Mouse (Mus musculus): ENCODE results near the gene Tmem104.
A peak's percentile ranks its signal among the peaks of the same experiment; 100 is the strongest.

Tmem104 gene

DNA sequence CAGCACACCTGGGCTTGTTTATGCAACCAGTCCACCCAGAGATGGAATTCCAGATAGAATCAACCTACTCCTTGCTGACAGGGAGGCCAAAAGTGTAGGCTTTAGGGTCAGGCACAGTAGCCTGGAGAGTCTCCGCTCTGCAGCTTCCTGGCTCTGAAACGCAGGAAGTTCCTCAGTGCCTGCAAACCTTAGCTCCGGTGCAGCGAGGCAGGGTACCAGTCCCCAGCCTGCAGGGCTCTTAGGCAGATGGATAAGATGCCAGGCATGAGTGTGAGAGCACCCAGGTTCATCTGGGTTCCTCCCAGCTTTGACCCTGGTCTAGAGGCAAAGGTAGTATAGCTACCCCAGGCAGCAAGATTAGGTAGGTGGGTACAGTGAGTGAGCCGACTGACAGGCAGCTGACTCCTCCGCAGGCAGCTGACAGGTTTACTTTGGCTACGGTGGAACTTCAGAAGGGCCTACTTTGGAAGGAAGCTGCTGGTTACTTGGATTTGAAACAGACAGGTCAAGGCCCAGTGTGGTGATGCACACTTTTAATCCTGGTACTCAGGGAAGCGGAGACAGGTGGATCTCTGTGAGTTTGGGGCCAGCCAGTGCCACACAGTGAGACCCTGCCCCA is 19.5 kb upstream of the Tmem104 start:
- DNase-seq: no peak

DNA sequence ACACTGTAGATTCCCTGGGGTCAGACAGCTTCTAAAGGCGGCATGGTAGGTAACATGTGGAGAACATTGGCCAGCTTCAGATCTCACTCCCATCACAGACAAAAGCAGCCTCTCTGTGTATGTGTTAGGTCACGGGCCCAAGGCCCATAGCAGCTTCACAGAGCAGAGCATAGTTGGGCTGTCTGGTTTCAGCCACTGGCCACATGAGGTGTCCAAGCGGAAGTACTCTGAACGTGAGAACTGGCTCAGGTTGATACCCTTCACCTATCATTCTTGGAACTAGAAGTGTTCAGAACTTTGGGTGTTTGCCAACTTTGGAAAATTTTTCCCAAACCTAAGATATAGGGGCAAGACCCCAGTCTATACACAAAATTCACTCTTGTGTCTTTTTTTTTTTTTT is 17.9 kb upstream of the Tmem104 start:
- no peak for DNase-seq

DNA sequence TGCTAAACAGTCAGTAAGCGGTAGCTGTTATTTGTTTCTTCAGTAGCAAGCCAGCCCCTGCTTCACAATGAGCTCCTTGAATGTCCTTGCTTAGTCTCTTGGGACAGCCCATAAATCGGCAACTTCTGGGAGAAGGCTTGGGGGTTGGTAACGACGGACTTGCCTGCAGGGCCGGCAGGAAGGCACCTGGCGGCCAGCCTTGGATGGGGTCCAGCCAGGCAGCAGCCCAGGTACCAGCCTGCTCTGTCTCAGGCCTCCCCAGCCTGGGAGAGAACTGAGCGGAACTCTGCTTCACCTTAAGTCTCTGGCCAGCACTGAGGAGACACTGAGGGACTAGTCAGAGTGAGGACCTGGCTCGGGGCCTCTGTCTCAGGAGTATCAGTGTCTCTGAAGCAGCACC is 16.2 kb upstream of the Tmem104 start:
- peak; percentile 81 for DNase-seq

DNA sequence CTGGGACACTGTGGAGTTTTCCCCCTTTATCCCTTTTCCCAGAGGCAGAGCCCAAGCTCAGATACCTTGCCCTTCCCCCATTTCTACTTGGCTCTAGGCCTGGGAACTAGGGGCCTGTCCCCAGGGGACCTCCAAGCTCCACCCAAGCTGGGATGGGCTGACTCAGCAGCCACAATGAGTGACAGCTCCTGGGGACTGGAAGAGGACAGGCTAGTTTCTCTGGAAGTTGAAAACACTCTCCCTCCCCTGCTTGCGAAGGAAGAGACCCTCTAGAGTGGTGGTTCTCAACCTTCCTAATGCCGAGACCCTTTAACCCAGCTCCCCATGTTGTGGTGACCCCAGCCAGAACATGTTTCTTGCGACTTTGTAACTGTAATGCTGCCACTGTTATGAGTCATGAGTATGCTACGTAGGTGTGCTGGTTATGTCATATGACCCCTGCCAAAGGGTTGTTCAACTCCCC is 14.4 kb upstream of the Tmem104 start:
- peak; percentile 85 for DNase-seq

DNA sequence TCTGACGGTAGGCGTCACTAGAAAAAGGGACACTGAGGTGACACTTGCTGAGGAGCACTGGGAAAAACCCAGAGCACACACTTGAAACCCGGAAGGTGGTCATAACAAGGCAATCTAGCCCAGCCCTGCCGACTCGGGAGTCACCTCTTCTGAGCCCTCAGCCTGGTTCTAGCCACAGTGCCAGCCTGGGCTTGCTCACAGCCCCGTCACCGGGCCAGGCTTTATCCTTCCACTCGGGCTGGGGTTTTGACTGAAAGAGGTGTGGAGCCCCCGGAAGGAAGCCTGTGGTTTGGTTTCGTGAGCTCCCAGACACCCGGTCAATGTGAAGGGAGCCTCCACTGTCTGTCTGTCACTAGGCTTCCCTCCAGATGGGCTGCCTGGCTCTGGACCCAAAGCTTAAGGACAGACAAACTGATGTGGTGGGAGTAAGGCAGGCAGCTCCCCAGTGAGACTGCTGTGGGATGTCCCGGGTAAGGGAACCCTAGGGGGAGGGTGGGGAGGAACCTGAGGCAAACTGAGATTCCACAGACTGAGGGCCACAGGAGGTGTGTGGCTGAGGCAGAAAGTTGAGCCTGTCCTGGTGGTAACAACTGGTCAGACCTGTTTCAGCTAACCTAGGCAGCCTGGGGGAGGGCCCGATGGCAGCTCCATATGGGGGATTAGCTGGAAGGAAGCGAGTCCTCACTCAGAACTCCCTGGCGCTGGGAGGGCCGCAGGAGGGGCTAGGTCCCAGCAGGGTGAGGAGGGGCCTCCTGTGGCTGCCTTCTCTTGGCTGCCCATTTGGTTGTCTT is 13.5 kb upstream of the Tmem104 start:
- peak; percentile 49 for DNase-seq

DNA sequence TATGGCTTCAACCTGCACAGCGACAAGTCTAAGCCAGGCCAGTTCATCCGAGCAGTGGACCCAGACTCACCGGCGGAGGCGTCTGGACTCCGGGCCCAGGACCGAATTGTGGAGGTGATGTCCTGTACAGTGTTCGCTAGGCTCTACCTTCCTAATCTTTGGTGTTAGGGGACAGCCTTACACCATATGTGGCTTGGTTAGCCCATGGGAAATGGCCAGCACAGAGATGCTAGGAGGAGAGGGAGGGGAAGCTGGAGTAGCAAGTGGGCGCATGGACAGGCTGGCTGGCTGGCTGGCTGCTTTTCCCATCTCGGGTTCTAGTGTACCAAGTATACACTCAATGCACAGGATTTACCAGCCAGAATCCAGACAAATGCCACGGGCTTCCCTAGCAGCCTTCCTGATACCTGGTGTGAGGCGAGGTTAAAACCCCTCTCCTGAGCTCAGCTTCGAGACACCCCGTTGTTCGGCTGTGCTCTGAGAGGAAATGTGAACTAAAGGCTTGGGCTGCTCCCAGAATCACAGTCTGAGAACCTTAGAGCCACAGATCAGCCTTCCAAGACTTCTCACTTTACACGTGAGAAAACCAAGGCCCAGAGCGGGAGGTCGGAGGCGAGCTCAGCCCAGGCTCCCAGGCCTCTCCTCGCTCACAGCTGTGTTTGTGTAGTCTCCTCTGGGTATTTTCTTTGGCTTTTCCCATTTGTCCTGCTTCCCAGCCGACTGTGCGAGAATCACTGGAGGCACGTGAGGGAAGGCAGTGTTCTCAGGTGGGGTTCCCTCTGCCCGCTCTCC is 10.7 kb upstream of the Tmem104 start:
- no peak for DNase-seq

DNA sequence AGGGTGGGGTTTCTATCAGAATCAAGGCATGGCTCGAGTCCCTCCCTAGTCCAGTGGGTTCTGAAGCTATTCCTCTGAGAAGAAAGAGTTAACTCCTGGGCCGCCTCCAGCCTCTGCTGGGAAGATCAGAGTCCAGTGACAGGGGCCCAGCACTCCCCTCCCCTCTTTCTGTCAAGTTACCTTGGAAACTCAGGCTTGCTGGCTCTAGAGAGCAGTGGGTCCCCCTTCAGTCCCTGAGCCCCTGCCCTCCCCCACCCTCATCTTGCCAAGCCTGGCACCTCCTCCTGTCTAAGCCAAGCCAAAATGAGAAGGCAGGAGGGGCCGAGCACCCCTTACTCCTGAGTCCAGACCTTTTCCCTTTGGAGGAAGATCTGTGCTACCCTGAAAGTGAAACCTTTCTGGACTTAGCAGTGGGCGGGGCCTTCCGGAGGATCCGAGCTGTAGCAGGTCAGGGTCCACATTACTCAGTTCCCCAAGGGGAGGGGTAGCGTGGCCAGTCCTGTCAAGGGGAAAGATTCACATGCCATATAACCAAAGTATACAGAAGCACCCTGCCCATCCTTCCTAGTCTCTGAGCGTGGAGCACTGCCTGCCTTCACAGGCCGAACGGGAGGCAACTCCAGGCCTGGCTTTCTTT is 9.6 kb upstream of the Tmem104 start:
- peak; percentile 90 for DNase-seq

DNA sequence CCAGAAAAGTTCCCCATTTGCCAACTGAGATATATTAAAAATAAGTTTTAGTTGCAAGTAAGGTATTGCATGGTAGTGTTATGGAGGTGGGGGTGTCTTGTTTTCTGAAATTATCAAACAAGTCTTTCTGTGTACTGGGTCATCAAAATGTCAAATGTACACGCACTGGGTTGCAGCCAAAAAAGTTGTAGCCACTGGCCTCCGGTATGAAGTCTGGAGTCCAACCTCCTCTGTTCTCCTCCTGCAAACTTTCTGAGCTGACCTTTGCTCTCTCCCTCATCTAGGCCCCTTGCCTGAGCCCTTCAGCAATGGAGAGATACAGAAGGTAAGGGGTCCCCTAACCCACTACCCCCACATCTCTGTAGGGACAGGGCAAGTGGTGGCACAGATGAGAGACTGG is 8.5 kb upstream of the Tmem104 start:
- DNase-seq: peak; percentile 91

DNA sequence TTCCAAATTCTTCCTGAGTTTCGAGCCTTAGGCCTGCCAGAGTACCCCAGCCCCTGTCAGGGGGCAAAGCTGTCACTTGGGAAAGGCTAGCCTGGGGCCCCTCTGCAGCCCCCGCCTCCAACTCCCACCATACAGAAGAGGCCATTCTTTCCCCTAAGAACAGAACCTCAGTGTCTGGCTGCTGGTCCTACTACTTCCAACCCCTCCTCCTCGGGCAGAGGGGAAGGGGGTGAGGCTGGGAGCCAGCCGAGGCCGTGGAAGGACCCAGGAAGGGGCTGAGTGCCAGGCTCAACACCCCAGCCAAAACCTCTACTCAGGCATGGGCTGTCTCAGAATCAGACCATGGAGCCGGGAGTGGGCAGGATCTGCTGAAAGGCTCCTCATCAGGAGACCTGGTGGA is 8.1 kb upstream of the Tmem104 start:
- DNase-seq: no peak

DNA sequence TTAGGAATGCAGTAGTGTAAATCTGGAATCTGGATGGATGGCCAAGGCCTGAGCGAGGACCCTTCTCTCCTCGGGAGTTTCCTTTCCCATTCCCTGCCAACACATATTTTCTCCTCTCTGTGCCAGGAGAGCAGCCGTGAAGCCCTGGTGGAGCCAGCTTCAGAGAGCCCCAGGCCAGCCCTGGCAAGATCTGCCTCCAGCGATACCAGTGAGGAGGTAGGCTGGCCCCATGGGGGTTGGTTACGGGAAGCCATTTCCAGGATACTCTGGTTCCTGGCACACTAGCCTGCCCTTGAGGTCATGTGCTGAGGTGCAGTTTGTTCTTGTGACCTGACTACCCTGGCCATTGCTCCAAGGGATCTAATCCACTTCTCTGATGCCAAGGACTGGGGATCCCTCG is 7.4 kb upstream of the Tmem104 start:
- peak; percentile 90 for DNase-seq

DNA sequence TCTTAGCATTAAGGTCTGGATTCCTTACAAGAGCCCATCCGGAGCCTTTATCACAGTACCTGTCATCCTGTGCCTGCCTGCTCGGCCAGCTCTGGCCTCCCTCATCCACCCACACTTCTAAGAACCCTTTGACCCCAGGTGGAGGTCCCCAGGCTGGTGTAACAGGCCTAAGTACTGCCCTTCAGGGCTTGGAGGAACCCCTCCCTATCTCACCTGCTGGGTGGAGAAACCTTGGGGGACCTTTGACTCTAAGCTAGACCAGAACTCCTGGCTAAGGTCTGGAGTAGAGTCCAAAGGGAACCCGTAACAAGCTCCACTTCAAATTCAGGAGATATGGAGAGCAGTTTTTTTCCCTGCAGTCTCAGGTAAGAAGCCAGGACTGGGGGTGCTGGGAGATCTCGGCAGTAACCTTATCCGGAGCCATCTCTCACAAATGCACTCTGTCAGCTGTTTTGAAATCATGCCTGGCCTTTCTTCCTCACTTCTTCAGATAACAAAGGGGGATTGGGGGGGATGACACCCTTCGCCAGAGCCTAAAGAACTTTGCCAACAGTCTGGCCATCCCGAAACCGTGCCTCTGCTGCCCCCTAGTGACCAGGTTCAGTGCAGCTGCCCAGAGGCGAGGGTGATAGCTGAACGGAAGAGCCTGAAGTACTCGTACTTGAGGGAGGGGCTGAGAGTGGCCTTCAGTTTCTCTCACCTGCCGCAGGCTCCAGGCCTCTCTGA is 5.2 kb upstream of the Tmem104 start:
- peak; percentile 89 for DNase-seq

DNA sequence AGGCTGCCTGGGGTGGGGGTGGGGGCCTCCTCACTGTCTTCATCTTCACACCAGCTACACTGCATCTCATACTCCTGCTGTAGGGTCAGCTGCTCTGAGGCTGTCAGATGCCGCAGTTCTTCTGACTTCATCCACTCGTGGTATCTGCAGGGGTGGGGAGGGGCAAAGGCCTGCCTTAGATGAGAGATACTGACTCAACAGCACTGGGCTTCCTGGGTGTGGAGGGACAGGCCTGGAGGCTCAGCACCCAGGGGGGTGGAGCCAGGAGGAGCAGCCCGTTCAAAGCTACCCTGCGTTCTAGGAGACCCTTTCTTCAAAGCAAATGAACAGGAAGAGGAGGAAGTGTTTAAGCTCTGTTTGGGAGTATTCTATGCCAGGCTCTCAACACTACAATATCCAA is 2.3 kb upstream of the Tmem104 start:
- no peak for DNase-seq

DNA sequence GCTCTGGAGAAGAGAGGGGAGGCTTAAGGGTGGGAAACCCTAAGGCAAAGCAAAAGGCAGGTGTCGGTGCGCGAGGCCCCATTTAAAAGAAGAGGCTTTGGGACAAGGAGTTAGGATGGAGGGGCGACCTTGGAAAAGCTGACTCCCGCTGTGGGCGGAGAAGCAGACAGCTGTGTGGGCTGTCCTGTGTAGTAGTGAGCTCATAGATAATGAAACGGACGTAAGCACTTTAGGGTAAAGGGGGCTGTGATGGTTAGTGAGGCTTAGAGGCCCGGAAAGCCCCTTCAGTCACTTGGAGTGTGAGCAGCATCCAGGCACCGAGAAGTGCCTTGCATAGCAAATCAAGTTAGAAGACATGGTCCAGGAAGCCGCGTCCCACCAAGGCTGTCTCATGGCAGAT is 406 bp downstream of the Tmem104 start, which contains the start of gene Nat9:
Gene Nat9 (minus strand): TSS at position 167 of the 400 bp plus-strand sequence.
- DNase-seq: no peak

DNA sequence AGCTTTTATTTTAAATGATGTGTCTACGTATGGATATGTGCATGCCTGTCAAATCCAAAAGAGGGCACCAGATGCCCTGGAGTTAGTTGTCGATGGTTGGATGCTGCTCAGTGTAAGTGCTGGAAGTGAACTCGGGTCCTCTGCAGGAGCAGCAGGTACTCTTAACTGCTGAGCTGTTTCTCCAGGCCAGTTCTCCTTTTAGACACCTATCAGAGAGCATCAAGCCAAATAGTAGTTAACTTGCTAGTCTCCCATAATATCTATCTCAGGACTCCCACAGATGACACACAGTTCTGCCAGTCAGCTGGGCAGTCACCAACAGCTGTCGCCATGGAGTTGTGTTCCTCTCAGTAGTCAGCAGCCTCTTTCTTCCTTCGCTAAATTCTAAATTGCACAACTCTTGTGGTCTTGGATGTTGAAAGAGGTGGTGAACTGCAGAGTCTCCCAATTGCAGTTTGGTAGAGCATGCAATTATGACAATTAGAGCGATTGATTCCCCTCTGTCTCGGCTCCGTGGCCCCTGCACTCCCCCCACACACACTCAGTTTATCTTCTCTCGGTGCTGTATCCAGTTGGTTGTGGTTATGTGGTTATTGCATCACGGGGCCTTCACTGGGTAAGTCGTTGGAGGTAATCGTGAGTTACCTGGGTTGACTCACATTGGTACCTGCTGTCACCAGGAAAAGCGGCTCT is 1.4 kb downstream of the Tmem104 start:
- DNase-seq: no peak

DNA sequence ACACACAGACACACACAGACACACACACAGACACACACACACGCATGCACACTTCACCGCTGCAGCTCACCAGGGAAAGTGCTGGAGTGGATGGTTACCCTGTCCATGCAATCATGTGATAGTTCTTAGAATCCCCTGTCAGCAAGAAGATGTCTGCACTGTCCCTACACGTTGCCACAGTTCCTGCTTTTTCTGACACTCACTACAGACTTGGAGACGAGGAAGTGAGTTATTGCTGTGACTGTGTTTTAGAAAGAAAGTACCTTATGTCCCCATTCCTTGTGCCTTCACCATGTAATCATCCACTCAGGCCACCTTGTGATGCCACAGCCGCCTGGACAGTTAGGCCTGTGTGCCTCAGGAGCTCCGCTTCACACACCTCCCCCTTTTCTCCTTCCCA is 2.0 kb downstream of the Tmem104 start:
- no peak for DNase-seq

DNA sequence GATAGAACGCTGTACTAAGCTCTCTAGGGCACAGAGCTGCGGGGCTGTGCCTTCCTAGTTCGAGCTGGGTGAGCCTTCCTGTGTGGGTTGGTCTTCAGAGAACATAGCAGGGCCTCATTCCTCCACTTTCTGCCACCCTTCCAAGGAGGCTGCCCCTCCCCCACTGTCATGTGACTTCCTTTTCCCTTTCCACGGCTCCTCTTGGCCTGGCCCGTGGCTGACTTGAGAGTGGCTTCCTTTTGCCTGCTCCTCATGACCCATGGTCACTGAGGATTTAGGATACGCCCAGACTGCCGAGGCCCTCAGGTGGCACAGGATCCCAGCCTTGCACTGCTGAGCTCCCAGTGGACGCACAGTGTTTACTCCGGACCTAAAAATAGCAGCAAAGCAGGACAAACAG is 4.9 kb downstream of the Tmem104 start:
- DNase-seq: peak; percentile 67

DNA sequence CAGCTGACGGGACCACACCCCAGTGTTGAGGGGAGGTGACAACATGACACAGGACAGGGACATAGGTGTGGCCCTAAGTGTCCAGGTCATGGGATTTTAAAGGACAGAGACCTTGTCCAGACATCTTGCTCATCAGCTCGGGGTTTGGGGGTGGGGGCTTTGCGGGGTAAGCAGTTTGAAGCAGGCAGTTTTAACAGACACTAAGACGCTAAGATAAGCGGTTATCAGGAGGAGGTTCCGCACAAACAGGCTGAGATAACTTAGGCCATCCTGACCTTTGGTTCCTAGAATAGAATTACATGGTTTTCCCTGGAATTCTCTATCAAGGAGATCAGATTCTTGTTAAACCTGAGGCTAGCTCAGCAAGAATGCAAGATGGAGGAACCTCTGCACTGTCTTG is 7.4 kb downstream of the Tmem104 start:
- no peak for DNase-seq

DNA sequence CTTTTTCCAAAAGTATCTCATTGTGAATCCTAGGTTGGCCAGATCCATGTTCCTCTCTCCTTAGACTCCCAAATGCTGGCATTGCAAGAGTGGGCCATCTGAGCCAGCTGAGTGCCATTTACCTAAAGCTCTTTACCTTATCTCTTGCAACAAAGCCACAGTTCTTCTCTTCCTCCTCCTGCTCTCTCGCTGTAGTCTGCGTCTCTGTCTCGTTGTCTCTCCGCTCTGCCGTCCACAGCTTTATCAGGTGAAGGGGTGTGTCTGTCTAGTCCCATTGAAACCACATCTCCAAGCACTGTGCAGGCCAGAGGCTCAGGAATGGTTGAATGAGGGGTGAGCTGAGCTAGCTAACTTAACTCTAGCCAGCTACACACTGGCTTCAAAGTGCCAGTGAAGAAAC is 8.6 kb downstream of the Tmem104 start:
- no peak for DNase-seq

DNA sequence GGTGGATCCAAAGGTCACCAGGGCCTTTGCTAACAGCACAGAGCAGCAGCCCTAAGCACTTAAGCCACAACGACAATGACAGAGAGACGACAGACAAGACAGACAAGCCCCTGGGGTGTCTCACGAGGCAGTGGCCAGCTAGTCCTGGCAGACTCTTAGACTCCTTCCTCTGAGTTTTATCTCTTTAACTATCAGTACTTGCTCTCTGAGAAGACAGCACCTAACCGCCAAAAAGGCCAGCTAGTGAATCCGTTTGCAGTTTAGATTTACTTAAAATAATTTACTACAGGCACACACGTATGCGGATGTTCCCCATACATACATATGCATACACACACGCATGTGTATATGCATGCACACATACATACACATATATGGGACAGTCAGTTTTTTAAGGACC is 10.3 kb downstream of the Tmem104 start:
- DNase-seq: no peak

DNA sequence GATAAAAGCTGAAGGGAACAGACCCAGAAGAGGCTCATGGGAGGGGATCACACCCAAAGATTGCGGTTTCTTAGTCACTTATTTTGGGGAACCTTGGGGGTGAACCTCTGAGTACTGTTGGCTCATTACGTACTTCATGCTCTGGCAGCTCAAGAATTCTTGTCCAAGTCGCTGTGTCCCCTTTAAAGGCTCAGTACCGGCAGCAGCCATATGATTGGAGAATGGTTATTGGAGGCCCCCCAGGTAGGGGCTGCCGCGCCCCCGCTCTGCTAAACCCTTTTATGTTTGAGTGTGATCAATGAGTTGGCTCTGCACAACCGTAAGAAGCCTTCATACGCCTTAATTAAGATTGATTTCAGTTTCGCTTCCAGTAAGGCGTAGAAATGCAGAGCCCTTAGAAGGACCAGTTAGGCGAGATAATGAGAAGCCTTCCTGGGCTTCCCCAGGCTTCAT is 11.7 kb downstream of the Tmem104 start:
- DNase-seq: no peak

DNA sequence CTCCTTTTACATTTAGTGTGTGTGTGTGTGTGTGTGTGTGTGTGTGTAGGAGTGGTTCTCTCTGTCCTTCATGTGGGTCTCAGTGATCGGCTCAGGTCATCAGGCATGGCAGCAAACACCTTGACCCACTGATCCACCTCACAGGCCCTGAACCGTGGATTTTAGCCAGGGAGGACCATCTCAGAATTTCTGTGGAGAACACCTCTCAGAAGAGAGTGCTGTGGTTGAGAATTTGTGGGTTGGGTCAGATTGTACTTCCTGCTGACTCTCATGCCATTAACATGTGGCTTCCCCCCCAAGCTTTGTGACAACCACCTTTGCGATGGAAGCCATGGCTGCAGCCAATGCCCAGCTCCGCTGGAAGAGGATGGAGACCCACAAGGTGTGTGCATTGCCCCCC is 13.2 kb downstream of the Tmem104 start:
- DNase-seq: no peak

DNA sequence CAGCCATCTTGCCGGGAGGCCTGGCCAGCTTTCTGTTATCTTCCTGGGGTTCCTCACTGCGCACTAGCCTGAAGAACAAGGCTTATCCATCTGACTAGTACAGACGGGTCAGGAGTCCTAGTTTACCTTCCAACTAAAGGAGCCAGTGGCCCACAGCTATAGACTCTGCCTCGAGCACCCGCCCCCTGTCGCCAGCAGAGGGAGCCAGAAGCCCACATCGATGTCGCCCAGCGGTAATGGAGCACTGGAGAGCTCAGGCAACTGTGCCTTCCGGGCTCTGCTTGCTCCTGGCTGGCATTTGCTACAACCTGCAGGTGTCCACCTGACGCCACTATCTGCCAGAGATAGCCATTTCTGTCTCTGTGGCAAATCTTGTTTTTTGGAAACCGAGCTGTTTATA is 15.0 kb downstream of the Tmem104 start:
- DNase-seq: peak; percentile 80

All from kidney, adult 9 months (tissue).